Mouse (Mus musculus) CH12.LX (cell line): ENCODE results near the gene Arhgap44. TPM values are rescaled to one million over a fixed set of nuclear protein-coding genes. Genes with fewer than 3 reads are reported as not detected.

Experiments
- DNase-seq: peaks from one replicate; pipeline ENCODE4 v3.0.0-alpha.2; 2013; ENCODE audit errors: extremely low read depth
- H3K27ac ChIP-seq: 2 replicates; pipeline ENCODE4 v1.5.1; 2012; ENCODE audit warnings: low read depth, mild to moderate bottlenecking, control low read depth, moderate library complexity; ENCODE audit not compliant: insufficient read depth
- H3K27me3 ChIP-seq: replicated peaks from 2 replicates; pipeline ENCODE3; 2012; ENCODE audit warnings: inconsistent platforms
- H3K36me3 ChIP-seq, 2 experiments: replicated peaks in 1 of 2; 2 replicates each; pipeline versions ENCODE3 to v1.6.1; 2012; ENCODE audit warnings: inconsistent platforms in 1 of 2, low read length in 1 of 2, mild to moderate bottlenecking in 1 of 2, mixed read lengths in 1 of 2, moderate library complexity in 1 of 2; ENCODE audit not compliant: control insufficient read depth in 1 of 2, insufficient read depth in 1 of 2
- H3K4me1 ChIP-seq, 2 experiments: 2 replicates each; pipeline ENCODE4 v1.6.1; 2012; ENCODE audit warnings: inconsistent platforms in 1 of 2, moderate library complexity in 1 of 2; ENCODE audit not compliant: insufficient read depth in 2 of 2, control insufficient read depth in 1 of 2
- H3K4me2 ChIP-seq: 2 replicates; pipeline ENCODE4 v1.6.1; 2012; ENCODE audit warnings: low read depth, mild to moderate bottlenecking, control low read depth; ENCODE audit not compliant: poor library complexity, insufficient read depth, severe bottlenecking
- H3K4me3 ChIP-seq, 3 experiments: fragments of 150-350 bp in 1 of 3; sonication (generic) in 1 of 3; replicated peaks in 1 of 3; 2 replicates each; pipeline versions ENCODE3 to v1.5.1; 2011 to 2012; ENCODE audit warnings: low read depth in 2 of 3, low read length in 2 of 3, mild to moderate bottlenecking in 2 of 3, moderate library complexity in 2 of 3, control low read depth in 1 of 3, improper control_type of control experiment in 1 of 3, inconsistent platforms in 1 of 3, mixed read lengths in 1 of 3; ENCODE audit not compliant: poor library complexity in 1 of 3
- H3K79me2 ChIP-seq: replicated peaks from 2 replicates; pipeline ENCODE4 v1.6.1; 2012; ENCODE audit warnings: mild to moderate bottlenecking, moderate library complexity; ENCODE audit not compliant: control insufficient read depth, poor library complexity, insufficient read depth, severe bottlenecking; ENCODE audit errors: extremely low read depth
- H3K9ac ChIP-seq: 2 replicates; pipeline ENCODE4 v1.6.1; 2012; ENCODE audit warnings: low read depth, mild to moderate bottlenecking, control low read depth, moderate library complexity; ENCODE audit not compliant: insufficient read depth
- H3K9me3 ChIP-seq: replicated peaks from 2 replicates; pipeline ENCODE3; 2012; ENCODE audit warnings: low read length, inconsistent platforms, mixed read lengths
- CHD2 ChIP-seq: IDR thresholded peaks from 2 replicates; pipeline ENCODE4 v1.6.1; 2011; ENCODE audit warnings: low read length, improper control_type of control experiment
- CTCF ChIP-seq, 2 experiments: IDR thresholded peaks in 1 of 2; conservative IDR thresholded peaks in 1 of 2; 2 replicates each; pipeline ENCODE4 v1.5.1; 2011 to 2012; ENCODE audit warnings: low read depth in 2 of 2, low read length in 2 of 2, improper control_type of control experiment in 1 of 2, inconsistent platforms in 1 of 2, mild to moderate bottlenecking in 1 of 2, moderate library complexity in 1 of 2
- EP300 ChIP-seq: IDR thresholded peaks from 2 replicates; pipeline ENCODE4 v1.6.1; 2011; ENCODE audit warnings: low read length, improper control_type of control experiment
- HCFC1 ChIP-seq: IDR thresholded peaks from 2 replicates; pipeline ENCODE4 v1.6.1; 2012; ENCODE audit warnings: low read depth, mild to moderate bottlenecking, inconsistent platforms, low read length, improper control_type of control experiment
- IRF4 ChIP-seq: IDR thresholded peaks from 2 replicates; pipeline ENCODE4 v1.6.1; 2014; ENCODE audit warnings: low read depth, mild to moderate bottlenecking, inconsistent platforms, low read length, improper control_type of control experiment
- KAT2A ChIP-seq: IDR thresholded peaks from 2 replicates; pipeline ENCODE4 v1.6.1; 2012; ENCODE audit warnings: low read length, improper control_type of control experiment, inconsistent platforms; ENCODE audit not compliant: insufficient replicate concordance
- MAZ ChIP-seq: IDR thresholded peaks from 2 replicates; pipeline ENCODE4 v1.6.1; 2012; ENCODE audit warnings: low read depth, mild to moderate bottlenecking, inconsistent platforms, low read length, improper control_type of control experiment, moderate library complexity
- NELFE ChIP-seq: IDR thresholded peaks from 2 replicates; pipeline ENCODE4 v1.6.1; 2011; ENCODE audit warnings: low read depth, low read length, improper control_type of control experiment
- PAX5 ChIP-seq: IDR thresholded peaks from 2 replicates; pipeline ENCODE4 v1.6.1; 2012; ENCODE audit warnings: low read length, inconsistent platforms, mixed read lengths
- RAD21 ChIP-seq: IDR thresholded peaks from 2 replicates; pipeline ENCODE4 v1.6.1; 2011; ENCODE audit warnings: low read depth, mild to moderate bottlenecking, low read length, improper control_type of control experiment, moderate library complexity
- SMC3 ChIP-seq: IDR thresholded peaks from 2 replicates; pipeline ENCODE4 v1.6.1; 2011; ENCODE audit warnings: low read depth, low read length, improper control_type of control experiment
- TBP ChIP-seq: conservative IDR thresholded peaks from 2 replicates; pipeline ENCODE4 v1.6.1; 2011; ENCODE audit warnings: low read depth, low read length, improper control_type of control experiment
- TCF12 ChIP-seq: IDR thresholded peaks from 2 replicates; pipeline ENCODE4 v1.6.1; 2014; ENCODE audit warnings: low read depth, mild to moderate bottlenecking, inconsistent platforms, low read length, improper control_type of control experiment
- USF1 ChIP-seq: IDR thresholded peaks from 2 replicates; pipeline ENCODE4 v1.6.1; 2014; ENCODE audit warnings: low read depth, mild to moderate bottlenecking, inconsistent platforms, low read length, improper control_type of control experiment
- ZC3H11A ChIP-seq: IDR thresholded peaks from 2 replicates; pipeline ENCODE4 v1.6.1; 2012; ENCODE audit warnings: low read depth, mild to moderate bottlenecking, inconsistent platforms, low read length, improper control_type of control experiment
- ZKSCAN1 ChIP-seq: IDR thresholded peaks from 2 replicates; pipeline ENCODE4 v1.6.1; 2012; ENCODE audit warnings: low read depth, inconsistent platforms, low read length, improper control_type of control experiment, borderline replicate concordance
- ZMIZ1 ChIP-seq: IDR thresholded peaks from 2 replicates; pipeline ENCODE4 v1.6.1; 2012; ENCODE audit warnings: low read depth, mild to moderate bottlenecking, inconsistent platforms, low read length, improper control_type of control experiment
- ZNF384 ChIP-seq: IDR thresholded peaks from 2 replicates; pipeline ENCODE4 v1.6.1; 2012; ENCODE audit warnings: low read depth, low read length, improper control_type of control experiment, inconsistent platforms
- dilution Hi-C: fragments of 300-500 bp; cut with MboI; formaldehyde crosslinking; loops from 2 replicates; pipeline ENCODE4 v1.14.3; 2020; ENCODE audit warnings: low sequenced_read_pairs; ENCODE audit not compliant: extremely low pct_unique_long_range_greater_than_20kb, extremely low pct_ligation_motif_present
- in situ Hi-C: fragments of 300-500 bp; cut with MboI; formaldehyde crosslinking; loops from 3 replicates; pipeline ENCODE4 v1.14.3; 2019; ENCODE audit warnings: low sequenced_read_pairs, low pct_ligation_motif_present, low pct_unique_long_range_greater_than_20kb, mixed read lengths
- polyA plus RNA-seq: library from polyadenylated mRNA; unstranded; fragments of >175 nt; gene quantifications from 2 replicates; pipeline ENCODE4 v1.2.1, GENCODE M21; 2012; ENCODE audit warnings: low read depth; ENCODE audit not compliant: insufficient read length
- total RNA-seq, 2 experiments: library from RNA; depleted of rRNA; stranded (reverse); fragments of 300-350 nt in 1 of 2; fragments of >200 nt in 1 of 2; gene quantifications; 2 replicates each; pipeline ENCODE4 v1.2.3; 2012 to 2014

Arhgap44 gene
- total and polyA plus RNA-seq, 3 experiments = 0.07 TPM; not detected in 2

GRCm38 (mm10) chr11:65129110-65129509, 33.7 kb downstream of the Arhgap44 start:
- Histone ChIP-seq H3K4me3 (no peak overlapping the region), H3K79me2 (no peaks in the 10 kb centered on the region), H3K4me2 (no peak overlapping the region), H3K27ac (no peak overlapping the region), H3K4me1 (peaks cover 3 to 18% of the 10 kb centered on the region in 2 experiments), H3K9ac (no peak overlapping the region), H3K9me3 (no peaks in the 10 kb centered on the region), H3K27me3 (no peaks in the 10 kb centered on the region), H3K36me3 (no peaks in the 10 kb centered on the region)
- dilution Hi-C loops (no loop called here), in situ Hi-C loops (no loop called here)
- TF ChIP-seq ZKSCAN1 (no peak), RAD21 (peak; percentile 25), EP300 (no peak), TBP (no peak), CTCF (conservative IDR thresholded peaks at IDR 0.05 in 1 of 2, IDR thresholded peaks at IDR 0.05 in 1 of 2; ENCODE audit: low read depth in 2 of 2, low read length in 2 of 2) (peak; percentile 37 to 52; a peak in 3 of 4 replicates)
- DNase-seq = no peak

- Histone ChIP-seq H3K27ac (no peak overlapping the region), H3K9ac (no peak overlapping the region), H3K4me2 (no peak overlapping the region), H3K9me3 (no peaks in the 10 kb centered on the region), H3K36me3 (no peaks in the 10 kb centered on the region), H3K79me2 (no peaks in the 10 kb centered on the region), H3K27me3 (no peaks in the 10 kb centered on the region), H3K4me1 (peaks cover 3 to 18% of the 10 kb centered on the region in 2 experiments), H3K4me3 (no peak overlapping the region)
- in situ Hi-C loops (no loop called here), dilution Hi-C loops (no loop called here)
- TF ChIP-seq PAX5 = no peak
- TF ChIP-seq CHD2 = no peak
- TF ChIP-seq KAT2A = no peak
- TF ChIP-seq TCF12 = no peak
- TF ChIP-seq ZC3H11A = no peak
- no peak for TF ChIP-seq ZNF384
- TF ChIP-seq ZMIZ1 = no peak
- no peak for TF ChIP-seq USF1
- TF ChIP-seq HCFC1 = no peak
- no peak for TF ChIP-seq IRF4
- no peak for TF ChIP-seq SMC3
- TF ChIP-seq NELFE = no peak
- TF ChIP-seq MAZ = no peak
- DNase-seq = no peak
Measured at GRCm38 (mm10) chr11:65128666-65129065, 34.1 kb downstream of the Arhgap44 start.
